Mouse (Mus musculus) heart, embryonic 11.5 days (tissue): ENCODE measurements around the gene Mknk2. TPM values are rescaled to one million over a fixed set of nuclear protein-coding genes. Genes with fewer than 3 reads are reported as not detected.

Source experiments
- ATAC-seq: fragments of 200-750 bp; cut with Nextera tagmentation; replicated peaks from 2 replicates; pipeline ENCODE4 v1.8.0; 2017; ENCODE audit warnings: moderate library complexity; ENCODE audit not compliant: insufficient number of reproducible peaks, low FRiP score, low TSS enrichment
- H3K27ac ChIP-seq: fragments of 300-500 bp; sonication (generic); 2 replicates; pipeline ENCODE4 v1.5.1; 2014; ENCODE audit warnings: mild to moderate bottlenecking, low read depth, low read length
- H3K27me3 ChIP-seq: fragments of 300-500 bp; sonication (generic); 2 replicates; pipeline ENCODE4 v1.6.1; 2014; ENCODE audit warnings: mild to moderate bottlenecking, low read length, mixed read lengths; ENCODE audit not compliant: control insufficient read depth, insufficient read depth
- H3K36me3 ChIP-seq: fragments of 300-500 bp; sonication (generic); 2 replicates; pipeline ENCODE4 v1.6.1; 2014; ENCODE audit warnings: mild to moderate bottlenecking, low read length, moderate library complexity, mixed read lengths; ENCODE audit not compliant: control insufficient read depth, insufficient read depth
- H3K4me1 ChIP-seq: fragments of 300-500 bp; sonication (generic); 2 replicates; pipeline ENCODE4 v1.6.1; 2014; ENCODE audit warnings: low read length; ENCODE audit not compliant: control insufficient read depth, insufficient read depth
- H3K4me2 ChIP-seq: fragments of 300-500 bp; sonication (generic); 2 replicates; pipeline ENCODE4 v1.6.1; 2014; ENCODE audit warnings: mild to moderate bottlenecking, moderate library complexity
- H3K4me3 ChIP-seq: fragments of 300-500 bp; sonication (generic); 2 replicates; pipeline ENCODE4 v1.5.1; 2014; ENCODE audit warnings: low read depth, low read length
- H3K9ac ChIP-seq: fragments of 300-500 bp; sonication (generic); 2 replicates; pipeline ENCODE4 v1.6.1; 2014; ENCODE audit warnings: mild to moderate bottlenecking, low read depth, low read length, moderate library complexity
- H3K9me3 ChIP-seq: fragments of 300-500 bp; sonication (generic); replicated peaks from 2 replicates; pipeline ENCODE4 v1.6.1; 2016; ENCODE audit warnings: low read length; ENCODE audit not compliant: control insufficient read depth
- WGBS: fragments of 180-500 bp; shearing (Covaris S2); extraction: QIAGEN DNeasy Blood & Tissue Kit; methylation state at CpG from one replicate; pipeline ENCODE4 v1.1.7; 2014; ENCODE audit not compliant: insufficient replicate concordance; 5-methylcytosine and 5-hydroxymethylcytosine counted together
- polyA plus RNA-seq: library from polyadenylated mRNA; unstranded; fragments of >200 nt; fragmentation: Nextera tagmentation; extraction: Ambion mirVana; gene quantifications from 2 replicates; pipeline ENCODE4 v1.2.1, GENCODE M21; 2014

The Mknk2 gene
- polyA plus RNA-seq, 1 experiment from 2014 or later, result 62.1 TPM

DNA sequence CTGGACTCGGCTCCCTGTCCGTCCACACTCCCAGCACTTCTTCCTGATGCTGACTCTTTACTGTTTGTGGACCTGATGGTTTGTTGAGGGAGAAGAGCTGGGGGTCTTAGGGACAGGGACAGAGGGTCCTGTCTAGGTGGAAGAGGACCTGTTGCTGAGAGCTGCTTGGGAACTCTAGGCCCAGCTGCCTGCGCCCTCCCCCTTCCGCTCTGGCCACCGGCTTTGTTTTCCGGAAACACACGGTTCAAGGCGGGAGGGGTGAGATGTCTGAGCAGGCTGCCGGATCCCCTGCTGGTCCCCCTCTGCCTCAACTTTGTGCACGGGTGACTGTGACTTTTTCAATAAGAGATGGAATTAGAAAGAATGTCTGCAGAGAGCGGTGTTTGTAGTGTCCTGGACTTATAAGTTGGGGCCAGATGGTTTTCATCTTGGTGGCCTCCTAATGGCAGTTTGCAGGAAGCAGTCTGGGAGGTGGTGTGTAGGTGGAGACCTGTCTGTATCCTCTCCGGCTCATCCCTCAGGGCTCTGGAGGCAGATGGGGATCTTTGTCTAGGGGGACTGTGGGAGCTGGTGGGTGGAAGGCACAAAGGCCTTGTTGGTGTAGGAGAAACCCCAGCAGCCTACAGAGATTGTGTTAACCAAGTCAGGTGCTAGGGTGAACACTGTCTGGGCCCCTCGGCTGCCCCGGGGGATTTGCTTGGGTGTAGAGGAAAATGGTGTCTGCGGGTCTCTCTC is 54.3 kb downstream of the Mknk2 start:
- peak overlapping the region; percentile 95 for H3K27ac ChIP-seq
- H3K4me1 ChIP-seq, result peaks cover 42% of the 10 kb centered on the region

DNA sequence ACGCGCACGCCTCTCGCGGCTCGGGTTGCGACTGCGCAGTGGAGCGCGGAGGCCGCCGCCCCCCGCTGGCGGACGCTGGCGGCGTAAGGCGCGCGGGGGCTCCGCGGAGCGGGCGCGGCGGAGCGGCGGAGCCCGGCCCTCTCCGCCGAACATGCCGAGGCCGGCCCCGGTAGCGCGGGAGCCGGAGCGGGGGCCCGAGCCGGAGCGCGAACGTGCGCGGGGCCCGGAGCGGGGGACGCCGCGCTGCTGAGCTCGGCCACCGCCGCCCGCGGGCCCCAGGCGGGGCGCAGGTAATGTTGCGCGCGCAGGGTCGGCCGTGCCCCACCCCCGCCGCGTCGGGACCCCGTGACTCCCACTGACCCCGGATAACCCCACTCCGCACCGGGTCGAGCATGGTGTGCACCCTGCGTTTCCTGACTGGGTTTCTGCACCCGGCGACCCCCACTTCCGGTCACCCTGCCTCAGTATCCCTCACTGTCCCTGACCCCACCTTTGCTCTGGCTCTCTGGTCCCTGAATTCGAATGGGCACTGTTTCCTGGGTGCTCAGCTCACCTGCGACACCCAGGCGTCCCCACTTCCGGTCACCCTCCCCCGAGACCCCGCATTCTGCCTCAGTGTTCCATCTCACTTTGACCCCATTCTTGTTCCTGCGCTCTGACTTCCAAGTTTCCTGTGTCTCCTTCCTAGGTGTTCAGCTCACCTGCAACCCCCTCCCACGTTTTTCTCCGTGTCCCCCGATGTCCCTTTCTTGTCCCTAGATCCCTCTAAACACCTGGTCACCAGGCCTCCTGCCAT is 55.1 kb downstream of the Mknk2 start, which contains the start of gene Csnk1g2:
TSS of gene Csnk1g2 (plus strand) at position 178 of the 796 bp plus-strand sequence.
- no peaks in the 10 kb centered on the region for H3K9me3 ChIP-seq
- H3K27me3 ChIP-seq, result no peaks in the 10 kb centered on the region
- peak within 1 kb of the TSS; percentile 99 for H3K4me2 ChIP-seq
- ATAC-seq, result peak; percentile 10
- peak within 1 kb of the TSS; percentile 96 for H3K4me3 ChIP-seq
- under 1% methylated on average over 66 of the region's 85 CpGs for WGBS
- peaks cover 38% of the 10 kb centered on the region for H3K4me1 ChIP-seq
- no peaks in the 10 kb centered on the region for H3K36me3 ChIP-seq
- peak within 1 kb of the TSS; percentile 95 for H3K27ac ChIP-seq
- H3K9ac ChIP-seq, result peak within 1 kb of the TSS; percentile 91

More for the DNA sequence above, 54.3 kb downstream of the Mknk2 start:
- H3K9ac ChIP-seq, result peak overlapping the region; percentile 91
- no peaks in the 10 kb centered on the region for H3K9me3 ChIP-seq
- H3K36me3 ChIP-seq, result no peaks in the 10 kb centered on the region
- H3K27me3 ChIP-seq, result no peaks in the 10 kb centered on the region
- no peak for ATAC-seq
- H3K4me2 ChIP-seq, result peak overlapping the region; percentile 99
- WGBS, result 13% methylated on average over 15 of the region's 15 CpGs
- peak overlapping the region; percentile 96 for H3K4me3 ChIP-seq

- H3K27me3 ChIP-seq, result no peaks in the 10 kb centered on the region
- peak overlapping the region; percentile 91 for H3K9ac ChIP-seq
- ATAC-seq, result peak; percentile 91
- H3K9me3 ChIP-seq, result no peaks in the 10 kb centered on the region
- H3K27ac ChIP-seq, result peak overlapping the region; percentile 95
- WGBS, result under 1% methylated on average over 64 of the region's 64 CpGs
- H3K4me2 ChIP-seq, result peak overlapping the region; percentile 99
- H3K4me3 ChIP-seq, result peak overlapping the region; percentile 96
- peaks cover 30% of the 10 kb centered on the region for H3K4me1 ChIP-seq
- H3K36me3 ChIP-seq, result no peaks in the 10 kb centered on the region
These were observed 55.8 kb downstream of the Mknk2 start for GRCm38 (mm10) chr10:80621940-80622660.

DNA sequence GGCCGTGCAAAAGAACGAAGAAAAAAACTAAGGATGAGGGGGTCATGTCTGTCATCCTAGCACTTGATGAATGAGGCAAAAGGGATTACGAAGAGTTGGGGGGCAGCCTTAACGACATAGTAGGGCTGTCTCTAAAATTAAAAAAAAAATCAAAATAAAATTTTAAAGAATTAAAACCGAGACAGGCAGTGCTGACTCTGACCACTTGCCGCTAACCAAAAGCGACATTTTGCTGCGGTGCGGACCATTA is 56.3 kb downstream of the Mknk2 start:
- Histone ChIP-seq H3K4me2 (peak overlapping the region; percentile 82), H3K4me1 (peaks cover 30% of the 10 kb centered on the region), H3K27me3 (no peaks in the 10 kb centered on the region), H3K4me3 (peak overlapping the region; percentile 96), H3K9ac (peak overlapping the region; percentile 63), H3K9me3 (no peaks in the 10 kb centered on the region), H3K27ac (peak overlapping the region; percentile 95), H3K36me3 (no peaks in the 10 kb centered on the region)
- ATAC-seq, result no peak
- 2% methylated on average over 9 of the region's 9 CpGs for WGBS

- WGBS, result 56% methylated on average over 16 of the region's 16 CpGs
- Histone ChIP-seq H3K4me2 (peak overlapping the region; percentile 82), H3K9ac (peak overlapping the region; percentile 63), H3K4me3 (peak overlapping the region; percentile 96), H3K9me3 (no peaks in the 10 kb centered on the region), H3K36me3 (no peaks in the 10 kb centered on the region), H3K27ac (peak overlapping the region; percentile 95), H3K27me3 (no peaks in the 10 kb centered on the region), H3K4me1 (peaks cover 27% of the 10 kb centered on the region)
- ATAC-seq, result no peak
These were observed 56.9 kb downstream of the Mknk2 start for GRCm38 (mm10) chr10:80620796-80621689.

- peaks cover 22% of the 10 kb centered on the region for H3K4me1 ChIP-seq
- H3K4me2 ChIP-seq, result no peak overlapping the region
- no peak overlapping the region for H3K4me3 ChIP-seq
- no peaks in the 10 kb centered on the region for H3K9me3 ChIP-seq
- H3K36me3 ChIP-seq, result no peaks in the 10 kb centered on the region; the same call in 1 of the 2 replicates
- no peak for ATAC-seq
- WGBS, result 76% methylated on average over 9 of the region's 9 CpGs
- no peak overlapping the region for H3K9ac ChIP-seq
- H3K27me3 ChIP-seq, result no peaks in the 10 kb centered on the region
- H3K27ac ChIP-seq, result no peak overlapping the region
These were observed 57.5 kb downstream of the Mknk2 start for GRCm38 (mm10) chr10:80620365-80620764.

DNA sequence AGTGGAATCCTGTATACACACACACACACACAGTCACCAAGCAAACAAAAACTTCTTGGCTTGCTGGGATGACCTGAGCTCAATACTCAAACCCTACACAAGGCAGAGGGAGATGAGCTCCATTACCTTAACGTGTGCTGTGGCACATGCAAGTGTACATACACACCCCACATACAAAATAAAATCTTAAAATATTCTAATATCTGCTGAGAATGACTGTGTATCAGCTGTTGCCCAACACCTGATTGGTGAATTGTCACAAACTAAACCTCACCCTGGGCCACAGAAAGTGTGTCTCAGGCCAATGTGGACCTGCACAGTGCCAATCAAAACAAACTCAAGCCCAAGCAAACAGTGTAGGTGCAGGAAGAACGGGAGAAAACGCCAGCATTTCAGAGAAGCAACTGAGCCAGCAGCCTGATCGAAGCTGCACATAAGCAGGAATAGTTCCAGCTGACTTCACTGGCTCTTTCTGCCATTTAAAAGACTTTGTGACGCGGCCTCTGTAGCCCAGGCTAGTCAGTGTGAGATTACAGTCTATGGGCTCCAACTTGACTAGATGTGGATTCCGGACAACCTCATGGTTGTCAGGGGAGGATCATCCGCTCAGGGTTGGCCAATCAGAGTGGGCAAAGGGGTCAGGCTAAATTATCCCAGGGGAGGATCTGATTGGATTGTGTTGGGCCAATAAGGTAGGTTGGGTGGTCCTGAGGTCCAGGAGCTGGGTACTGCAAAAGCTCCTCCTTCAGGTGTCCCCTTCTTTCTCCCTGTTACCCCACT is 58.3 kb downstream of the Mknk2 start:
- Histone ChIP-seq H3K36me3 (peaks cover 6% of the 10 kb centered on the region), H3K4me2 (no peak overlapping the region), H3K4me3 (no peak overlapping the region), H3K27ac (no peak overlapping the region), H3K9me3 (no peaks in the 10 kb centered on the region), H3K4me1 (peaks cover 18% of the 10 kb centered on the region), H3K9ac (no peak overlapping the region), H3K27me3 (no peaks in the 10 kb centered on the region)
- ATAC-seq, result no peak
- WGBS, result 25% methylated on average over 8 of the region's 8 CpGs
